Mouse (Mus musculus) E14TG2a.4 (cell line): Measurements from ENCODE around the gene Snap25.

Experiments used
- H3K27me3 ChIP-seq: 2 replicates; pipeline ENCODE4 v1.6.1; 2014; ENCODE audit warnings: low read length, control low read depth; ENCODE audit not compliant: insufficient read depth
- H3K36me3 ChIP-seq: 2 replicates; pipeline ENCODE4 v1.6.1; 2014; ENCODE audit warnings: low read length, control low read depth; ENCODE audit not compliant: insufficient read depth
- H3K4me1 ChIP-seq: replicated peaks from 2 replicates; pipeline ENCODE4 v1.6.1; 2014; ENCODE audit warnings: low read depth, low read length, control low read depth
- H3K4me3 ChIP-seq: replicated peaks from 2 replicates; pipeline ENCODE4 v1.5.1; 2014; ENCODE audit warnings: mild to moderate bottlenecking, low read length
- H3K9me3 ChIP-seq: 2 replicates; pipeline ENCODE4 v1.6.1; 2014; ENCODE audit warnings: low read length, control low read depth
- CTCF ChIP-seq: conservative IDR thresholded peaks from 2 replicates; pipeline ENCODE4 v1.5.1; 2014; ENCODE audit warnings: low read length
- NANOG ChIP-seq: IDR thresholded peaks from 2 replicates; pipeline ENCODE4 v1.6.1; 2014; ENCODE audit warnings: borderline replicate concordance, low read length, mixed read lengths
- POU5F1 ChIP-seq: IDR thresholded peaks from 2 replicates; pipeline ENCODE4 v1.6.1; 2014; ENCODE audit warnings: low read length, borderline replicate concordance

The Snap25 gene

DNA sequence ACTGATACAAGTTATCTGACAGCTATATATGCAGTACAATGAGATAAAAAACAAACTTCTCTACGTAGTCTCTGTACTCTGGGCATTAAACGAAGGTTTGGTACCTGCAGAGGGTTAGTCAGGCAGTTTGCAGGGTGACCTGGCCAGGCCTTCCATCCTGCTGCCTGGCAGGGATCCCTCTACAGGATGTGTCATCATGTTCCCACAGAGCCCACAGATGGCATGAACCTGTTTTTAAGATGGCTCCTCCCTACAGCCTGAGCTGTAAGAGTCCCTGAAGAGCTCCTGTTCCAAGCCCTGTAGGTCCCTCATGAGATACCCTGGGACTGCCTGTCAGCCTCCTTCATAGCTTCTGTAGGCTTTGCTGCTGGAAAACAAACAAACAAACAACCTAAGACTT lies 29.0 kb downstream of the Snap25 start:
- no peak for TF ChIP-seq NANOG
- no peak for TF ChIP-seq CTCF
- H3K27me3 ChIP-seq, result no peaks in the 10 kb centered on the region
- H3K9me3 ChIP-seq, result no peaks in the 10 kb centered on the region
- H3K36me3 ChIP-seq, result no peaks in the 10 kb centered on the region
- H3K4me1 ChIP-seq, result peaks cover 26% of the 10 kb centered on the region
- H3K4me3 ChIP-seq, result no peak overlapping the region

- Histone ChIP-seq H3K4me3 (no peak overlapping the region), H3K4me1 (peaks cover 26% of the 10 kb centered on the region), H3K27me3 (no peaks in the 10 kb centered on the region), H3K9me3 (no peaks in the 10 kb centered on the region), H3K36me3 (no peaks in the 10 kb centered on the region)
- TF ChIP-seq NANOG, result no peak
- no peak for TF ChIP-seq CTCF
- TF ChIP-seq POU5F1, result no peak
These were observed 31.6 kb downstream of the Snap25 start for GRCm38 (mm10) chr2:136744683-136745326.

- H3K36me3 ChIP-seq, result no peaks in the 10 kb centered on the region
- H3K4me3 ChIP-seq, result no peak overlapping the region
- no peak for TF ChIP-seq CTCF
- no peak for TF ChIP-seq POU5F1
- no peak for TF ChIP-seq NANOG
These were observed 32.2 kb downstream of the Snap25 start for GRCm38 (mm10) chr2:136745327-136745994.

GRCm38 (mm10) chr2:136753682-136754081 lies 40.4 kb downstream of the Snap25 start:
- Histone ChIP-seq H3K27me3 (no peaks in the 10 kb centered on the region), H3K36me3 (no peaks in the 10 kb centered on the region), H3K9me3 (no peaks in the 10 kb centered on the region), H3K4me1 (peaks cover 8% of the 10 kb centered on the region; the same call in 1 of the 2 replicates), H3K4me3 (no peak overlapping the region)
- TF ChIP-seq NANOG, result no peak
- no peak for TF ChIP-seq POU5F1
- no peak for TF ChIP-seq CTCF

More at GRCm38 (mm10) chr2:136745327-136745994, 32.2 kb downstream of the Snap25 start:
- peaks cover 26% of the 10 kb centered on the region for H3K4me1 ChIP-seq
- H3K9me3 ChIP-seq, result no peaks in the 10 kb centered on the region
- no peaks in the 10 kb centered on the region for H3K27me3 ChIP-seq

DNA sequence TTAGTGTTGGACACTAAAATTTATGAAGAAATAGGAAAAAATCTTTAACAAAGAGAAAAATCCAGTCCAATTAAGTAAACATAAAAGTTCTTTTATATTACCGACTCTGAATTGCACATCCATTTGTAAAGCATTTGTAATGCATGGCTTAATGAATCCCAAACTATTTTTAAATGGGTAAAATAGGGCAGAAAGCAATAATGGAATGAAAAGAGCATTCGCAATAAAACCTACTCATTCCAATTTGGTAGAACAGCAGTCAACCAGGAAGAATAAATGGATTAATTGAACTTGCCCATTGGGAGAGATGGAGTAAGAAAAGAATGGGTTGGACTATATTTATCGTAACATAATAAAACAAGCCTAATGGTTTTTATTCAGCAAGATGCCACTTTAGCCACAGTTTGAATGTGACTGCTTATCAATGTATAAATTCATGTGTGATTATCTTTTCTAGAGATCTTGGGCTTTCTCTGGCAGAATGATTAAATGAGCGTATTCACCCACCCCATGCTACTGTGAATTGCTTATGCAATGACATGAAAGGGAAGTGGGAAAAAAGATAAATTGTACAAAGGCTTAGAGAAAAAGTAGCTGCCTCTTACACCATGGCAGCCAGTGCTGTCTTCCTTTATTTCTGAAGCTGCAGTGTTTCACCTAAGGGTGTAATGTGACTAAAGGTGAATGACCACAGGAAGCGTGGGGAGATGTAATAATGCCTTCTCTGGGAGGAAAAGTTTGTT lies 45.7 kb downstream of the Snap25 start:
- Histone ChIP-seq H3K4me3 (no peak overlapping the region), H3K36me3 (no peaks in the 10 kb centered on the region), H3K9me3 (no peaks in the 10 kb centered on the region), H3K4me1 (peaks cover 4% of the 10 kb centered on the region; the same call in 1 of the 2 replicates), H3K27me3 (no peaks in the 10 kb centered on the region)
- TF ChIP-seq NANOG, result no peak
- no peak for TF ChIP-seq POU5F1
- no peak for TF ChIP-seq CTCF

DNA sequence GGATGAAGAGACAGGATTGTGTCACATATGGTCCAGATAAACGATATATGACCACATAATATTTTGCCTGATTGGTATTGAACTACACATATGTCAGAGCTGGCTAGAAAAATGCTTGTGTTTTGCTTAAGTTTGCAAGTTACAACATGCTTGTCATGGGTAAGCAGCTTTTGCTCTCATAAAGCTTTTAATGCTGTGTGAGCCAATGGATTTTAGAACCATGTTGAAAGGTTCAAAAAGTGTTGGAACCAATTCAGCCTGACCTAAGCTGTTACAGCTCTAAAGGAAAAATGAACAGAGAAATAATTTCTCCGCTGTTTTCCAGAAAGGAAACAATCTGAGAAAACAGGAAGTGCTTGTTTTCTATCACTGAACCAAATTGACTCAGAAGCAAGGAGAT lies 64.9 kb downstream of the Snap25 start:
- Histone ChIP-seq H3K27me3 (no peaks in the 10 kb centered on the region), H3K4me1 (peaks cover 3% of the 10 kb centered on the region), H3K9me3 (no peaks in the 10 kb centered on the region), H3K4me3 (no peak overlapping the region), H3K36me3 (no peaks in the 10 kb centered on the region)
- TF ChIP-seq CTCF (no peak), NANOG (no peak), POU5F1 (no peak)

- Histone ChIP-seq H3K27me3 (no peaks in the 10 kb centered on the region), H3K9me3 (no peaks in the 10 kb centered on the region), H3K4me3 (no peak overlapping the region), H3K36me3 (no peaks in the 10 kb centered on the region), H3K4me1 (peaks cover 3% of the 10 kb centered on the region)
- TF ChIP-seq POU5F1 (no peak), CTCF (no peak), NANOG (no peak)
These were observed 65.4 kb downstream of the Snap25 start for GRCm38 (mm10) chr2:136778674-136779073.

- H3K4me3 ChIP-seq, result no peak overlapping the region
- H3K36me3 ChIP-seq, result no peaks in the 10 kb centered on the region
- TF ChIP-seq POU5F1 (no peak), NANOG (no peak), CTCF (no peak)
These were observed 67.0 kb downstream of the Snap25 start for GRCm38 (mm10) chr2:136780268-136780667.

More at GRCm38 (mm10) chr2:136780268-136780667, 67.0 kb downstream of the Snap25 start:
- no peaks in the 10 kb centered on the region for H3K9me3 ChIP-seq
- no peaks in the 10 kb centered on the region for H3K27me3 ChIP-seq
- H3K4me1 ChIP-seq, result peaks cover 3% of the 10 kb centered on the region
